Mouse (Mus musculus): ENCODE data around the gene Ust. TPM values are rescaled to one million over a fixed set of nuclear protein-coding genes. Genes with fewer than 3 reads are reported as not detected.
A peak's percentile ranks its signal among the peaks of the same experiment; 100 is the strongest.

The Ust gene
- polyA plus RNA-seq, 1 experiment from 2014 or later = 1.9 TPM

DNA sequence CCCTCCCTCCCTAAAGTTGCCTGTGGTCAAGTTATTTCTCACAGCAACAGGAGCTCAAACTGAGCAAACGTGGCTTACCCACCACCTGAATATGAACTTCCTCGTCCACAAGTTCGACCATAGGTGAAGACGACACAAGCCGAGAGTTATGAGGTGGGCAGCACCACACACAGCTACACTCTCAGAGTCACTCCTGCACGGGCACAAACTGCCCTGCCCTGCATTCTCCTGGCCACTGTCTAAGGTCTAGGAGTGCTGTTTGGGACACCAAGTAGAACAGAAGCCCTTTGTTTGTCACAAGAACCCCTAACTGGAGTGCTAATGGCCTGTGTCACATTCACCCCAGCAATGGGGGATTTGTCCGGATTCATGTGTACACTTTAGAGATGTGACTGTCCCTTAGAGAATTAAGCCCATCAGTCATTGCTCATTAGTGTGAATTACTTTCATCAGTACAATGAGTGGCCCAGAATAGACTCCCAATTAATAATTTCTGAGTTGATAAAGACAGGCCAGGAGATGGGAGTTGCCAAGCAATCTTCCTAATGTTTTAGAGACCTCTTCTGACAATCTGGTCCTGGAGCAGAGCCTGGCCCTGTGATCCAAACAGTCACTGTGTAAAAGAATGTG is 2.3 kb upstream of the Ust start:
- WGBS = 81% methylated on average over 7 of the region's 7 CpGs
- no peaks in the 10 kb centered on the region for H3K9me3 ChIP-seq (replicated peaks)
- peaks cover 18% of the 10 kb centered on the region for H3K4me1 ChIP-seq (replicated peaks)
- ATAC-seq (replicated peaks; ENCODE audit: insufficient number of reproducible peaks, insufficient read depth, low FRiP score, low read depth) = no peak
- no peak overlapping the region for H3K27ac ChIP-seq
- H3K4me3 ChIP-seq = no peak overlapping the region
- H3K4me2 ChIP-seq = no peak overlapping the region
- H3K27me3 ChIP-seq = peaks cover 30% of the 10 kb centered on the region
- H3K9ac ChIP-seq = no peak overlapping the region
- no peaks in the 10 kb centered on the region for H3K36me3 ChIP-seq

DNA sequence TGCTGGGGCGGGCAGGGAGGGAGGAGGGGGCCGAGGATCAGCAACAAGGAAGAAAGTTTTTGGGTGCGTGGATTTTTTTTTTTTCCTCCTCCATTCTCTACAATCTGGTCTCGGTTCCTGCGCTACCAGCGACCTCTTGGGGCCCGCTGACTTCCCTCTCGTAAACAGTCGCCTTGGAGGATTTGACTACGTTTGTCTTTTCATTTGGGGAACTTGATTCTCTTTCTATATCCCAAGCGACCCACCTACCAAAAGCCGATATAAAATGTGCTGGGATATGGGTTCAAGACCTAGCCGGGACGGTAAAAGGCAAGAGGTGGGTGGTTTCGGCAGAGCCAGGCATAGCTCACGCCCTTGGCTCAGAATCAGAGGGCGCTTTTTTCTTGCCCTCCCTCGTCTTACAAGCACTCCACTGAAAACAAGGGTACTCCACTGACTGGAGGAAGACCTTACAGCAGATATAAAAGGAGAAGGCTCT is 428 bp upstream of the Ust start:
- WGBS = under 1% methylated on average over 18 of the region's 18 CpGs
- no peaks in the 10 kb centered on the region for H3K9me3 ChIP-seq (replicated peaks)
- H3K4me1 ChIP-seq (replicated peaks) = peaks cover 18% of the 10 kb centered on the region
- peak overlapping the region; percentile 85 for H3K9ac ChIP-seq
- ATAC-seq (replicated peaks; ENCODE audit: insufficient number of reproducible peaks, insufficient read depth, low FRiP score, low read depth) = no peak
- peak overlapping the region; percentile 87 for H3K4me3 ChIP-seq
- peak overlapping the region; percentile 72 for H3K27ac ChIP-seq
- H3K27me3 ChIP-seq = peaks cover 30% of the 10 kb centered on the region
- H3K36me3 ChIP-seq = no peaks in the 10 kb centered on the region
- H3K4me2 ChIP-seq = peak overlapping the region; percentile 98

DNA sequence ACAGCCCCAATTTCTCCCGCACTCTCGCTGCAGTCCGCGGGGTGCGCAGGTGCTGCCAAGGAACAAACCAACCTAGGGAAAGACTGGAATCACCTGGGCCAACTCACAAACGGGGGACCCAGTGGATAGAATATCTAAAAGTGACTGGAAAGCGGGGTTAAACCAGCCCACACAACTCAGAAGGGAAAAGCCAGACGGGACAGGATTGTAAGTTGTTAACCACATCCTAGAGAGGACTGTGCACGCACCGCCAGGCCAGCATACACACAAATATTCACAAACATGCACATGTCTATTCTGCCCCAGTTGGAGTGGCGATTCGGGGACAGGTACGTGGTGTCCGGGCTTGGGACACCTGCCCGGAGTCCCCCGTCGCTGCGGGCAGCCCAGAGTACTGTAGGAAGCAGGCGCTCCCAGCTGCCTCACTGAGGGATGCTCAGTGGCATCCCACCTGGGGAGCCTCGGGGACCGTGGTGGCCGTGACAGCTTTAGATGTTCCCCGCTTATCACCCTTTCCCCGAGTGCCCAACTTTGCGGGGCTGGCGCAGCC is 959 bp downstream of the Ust start:
- ATAC-seq (replicated peaks; ENCODE audit: insufficient number of reproducible peaks, insufficient read depth, low FRiP score, low read depth) = no peak
- Histone ChIP-seq H3K4me3 (peak overlapping the region; percentile 87), H3K9me3 (replicated peaks) (no peaks in the 10 kb centered on the region), H3K4me2 (peak overlapping the region; percentile 98), H3K4me1 (replicated peaks) (peaks cover 18% of the 10 kb centered on the region), H3K36me3 (no peaks in the 10 kb centered on the region), H3K27ac (no peak overlapping the region), H3K27me3 (peaks cover 30% of the 10 kb centered on the region), H3K9ac (peak overlapping the region; percentile 85)
- WGBS = under 1% methylated on average over 26 of the region's 26 CpGs

DNA sequence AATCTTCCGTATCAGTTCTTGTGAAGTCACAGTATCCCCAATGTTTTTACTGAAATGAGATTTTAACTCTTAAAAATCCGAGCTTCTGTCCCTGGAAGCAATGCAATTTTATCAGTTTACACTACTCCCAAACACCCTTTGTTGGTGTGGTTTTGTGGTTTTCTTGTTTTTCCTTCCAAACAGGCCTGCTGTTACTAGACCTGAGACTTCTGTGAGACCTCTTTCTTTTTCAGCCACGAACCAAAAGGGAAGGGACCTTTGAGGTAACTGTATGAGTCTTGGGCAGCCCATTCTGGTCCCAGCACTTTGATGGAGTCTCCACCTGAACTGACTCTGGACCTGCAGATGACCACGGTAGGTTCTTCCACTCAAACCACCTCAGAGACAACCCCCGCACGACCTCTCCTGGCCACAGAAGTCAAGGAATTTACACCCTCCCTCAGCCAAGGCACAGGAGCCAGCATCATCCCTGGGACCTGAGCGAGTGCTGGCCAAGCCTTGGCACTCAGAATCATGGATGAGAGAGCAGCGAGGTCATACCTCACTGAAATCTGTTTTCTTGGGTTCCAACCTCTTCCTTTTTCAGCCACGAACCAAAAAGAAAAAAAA is 1.6 kb downstream of the Ust start:
- 20% methylated on average over 9 of the region's 9 CpGs for WGBS
- H3K9me3 ChIP-seq (replicated peaks) = no peaks in the 10 kb centered on the region
- peak overlapping the region; percentile 87 for H3K4me3 ChIP-seq
- no peaks in the 10 kb centered on the region for H3K36me3 ChIP-seq
- H3K9ac ChIP-seq = no peak overlapping the region
- ATAC-seq (replicated peaks; ENCODE audit: insufficient number of reproducible peaks, insufficient read depth, low FRiP score, low read depth) = no peak
- H3K27me3 ChIP-seq = peaks cover 30% of the 10 kb centered on the region
- peak overlapping the region; percentile 98 for H3K4me2 ChIP-seq
- H3K27ac ChIP-seq = no peak overlapping the region
- H3K4me1 ChIP-seq (replicated peaks) = peaks cover 18% of the 10 kb centered on the region

DNA sequence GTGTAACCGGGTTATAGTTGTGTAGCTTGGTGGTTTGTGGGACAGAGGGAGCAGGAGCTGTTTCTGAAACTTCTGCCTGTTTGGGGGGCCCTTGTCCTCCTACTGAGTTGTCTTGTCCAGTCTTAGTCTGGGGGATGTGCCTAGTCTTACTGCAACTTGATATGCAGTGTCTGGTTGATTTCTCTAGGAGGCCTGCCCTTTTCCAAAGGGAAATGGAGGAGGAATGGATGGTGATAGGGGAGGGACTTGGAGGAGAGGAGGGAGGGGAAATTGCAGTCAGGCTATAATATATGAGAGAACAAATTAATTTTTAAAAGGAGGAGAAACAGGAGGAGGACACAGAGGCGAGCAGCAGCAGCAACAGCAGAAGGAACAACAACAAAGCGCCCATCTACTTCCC is 4.9 kb downstream of the Ust start:
- 84% methylated on average over 3 of the region's 3 CpGs for WGBS
- Histone ChIP-seq H3K9ac (no peak overlapping the region), H3K4me3 (no peak overlapping the region), H3K27ac (no peak overlapping the region), H3K27me3 (peaks cover 20% of the 10 kb centered on the region), H3K36me3 (no peaks in the 10 kb centered on the region), H3K4me1 (replicated peaks) (peaks cover 14% of the 10 kb centered on the region), H3K4me2 (no peak overlapping the region), H3K9me3 (replicated peaks) (no peaks in the 10 kb centered on the region)
- ATAC-seq (replicated peaks; ENCODE audit: insufficient number of reproducible peaks, insufficient read depth, low FRiP score, low read depth) = no peak

DNA sequence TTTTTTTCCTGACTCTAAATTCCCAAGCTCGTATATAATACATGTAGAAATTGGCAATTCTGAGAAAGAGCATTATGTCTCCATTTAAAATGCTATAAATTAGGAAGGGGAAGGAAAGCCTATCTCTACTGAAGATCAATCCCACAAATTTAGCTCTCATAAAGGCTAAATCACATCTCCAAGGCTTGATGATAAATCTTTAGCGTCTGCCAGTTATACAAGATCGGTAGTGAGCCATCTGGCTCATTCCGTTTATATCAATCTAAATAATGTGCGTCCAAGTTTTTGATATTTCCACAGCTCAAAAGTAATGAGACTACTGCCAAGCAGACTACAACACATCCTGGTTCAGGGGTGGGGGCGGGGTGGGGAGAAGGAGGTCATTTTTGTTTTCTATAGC is 6.4 kb downstream of the Ust start:
- no peaks in the 10 kb centered on the region for H3K9me3 ChIP-seq (replicated peaks)
- no peak overlapping the region for H3K4me3 ChIP-seq
- no peak overlapping the region for H3K4me2 ChIP-seq
- peaks cover 12% of the 10 kb centered on the region for H3K27me3 ChIP-seq
- peaks cover 4% of the 10 kb centered on the region for H3K4me1 ChIP-seq (replicated peaks)
- H3K27ac ChIP-seq = no peak overlapping the region
- no peak overlapping the region for H3K9ac ChIP-seq
- ATAC-seq (replicated peaks; ENCODE audit: insufficient number of reproducible peaks, insufficient read depth, low FRiP score, low read depth) = no peak
- 73% methylated on average over 6 of the region's 6 CpGs for WGBS
- H3K36me3 ChIP-seq = no peaks in the 10 kb centered on the region

DNA sequence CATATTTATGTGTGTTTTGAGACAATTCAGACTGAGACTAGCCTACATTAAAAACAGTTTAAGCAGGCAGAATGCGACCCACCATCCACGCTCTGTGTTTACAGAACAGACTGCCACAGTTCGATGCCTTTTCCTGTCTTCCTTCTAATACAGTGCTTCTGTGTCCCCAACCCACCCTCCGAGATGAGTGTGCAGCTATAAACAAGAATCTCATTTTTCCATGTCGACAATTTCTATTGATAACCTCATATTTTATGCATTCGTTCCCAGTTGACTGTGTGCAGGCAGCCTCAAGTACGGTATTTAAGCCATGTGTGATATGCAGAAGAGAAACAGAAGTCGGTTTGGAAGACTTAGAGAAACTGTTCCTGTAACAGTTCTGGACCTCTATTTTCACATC is 6.9 kb downstream of the Ust start:
- Histone ChIP-seq H3K27me3 (peaks cover 8% of the 10 kb centered on the region), H3K4me2 (no peak overlapping the region), H3K4me3 (no peak overlapping the region), H3K36me3 (no peaks in the 10 kb centered on the region), H3K4me1 (replicated peaks) (no peaks in the 10 kb centered on the region; the same call in 1 of the 2 replicates), H3K9ac (no peak overlapping the region), H3K27ac (no peak overlapping the region), H3K9me3 (replicated peaks) (no peaks in the 10 kb centered on the region)
- WGBS = 71% methylated on average over 8 of the region's 8 CpGs
- ATAC-seq (replicated peaks; ENCODE audit: insufficient number of reproducible peaks, insufficient read depth, low FRiP score, low read depth) = no peak

DNA sequence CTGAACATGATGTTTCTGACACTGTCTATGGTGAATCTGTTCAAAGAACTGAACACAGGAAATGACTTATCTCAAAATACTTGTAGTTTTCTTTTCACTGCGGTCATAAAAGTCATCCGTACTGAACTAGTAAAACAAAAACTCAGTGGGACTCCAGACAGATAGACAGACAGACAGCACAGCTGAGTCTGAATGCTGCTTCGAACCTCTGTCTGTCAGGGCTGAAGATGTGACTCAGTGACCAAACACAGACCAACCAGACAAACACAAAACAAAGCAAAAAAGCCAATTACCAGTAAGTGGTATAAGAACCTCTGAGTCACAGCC is 12.4 kb downstream of the Ust start:
- Histone ChIP-seq H3K27me3 (no peaks in the 10 kb centered on the region), H3K9me3 (replicated peaks) (no peaks in the 10 kb centered on the region), H3K27ac (no peak overlapping the region), H3K9ac (no peak overlapping the region), H3K36me3 (no peaks in the 10 kb centered on the region), H3K4me3 (no peak overlapping the region), H3K4me2 (no peak overlapping the region), H3K4me1 (replicated peaks) (peaks cover 8% of the 10 kb centered on the region)
- no peak for ATAC-seq (replicated peaks; ENCODE audit: insufficient number of reproducible peaks, insufficient read depth, low FRiP score, low read depth)
- WGBS = 45% methylated on average over 3 of the region's 3 CpGs

DNA sequence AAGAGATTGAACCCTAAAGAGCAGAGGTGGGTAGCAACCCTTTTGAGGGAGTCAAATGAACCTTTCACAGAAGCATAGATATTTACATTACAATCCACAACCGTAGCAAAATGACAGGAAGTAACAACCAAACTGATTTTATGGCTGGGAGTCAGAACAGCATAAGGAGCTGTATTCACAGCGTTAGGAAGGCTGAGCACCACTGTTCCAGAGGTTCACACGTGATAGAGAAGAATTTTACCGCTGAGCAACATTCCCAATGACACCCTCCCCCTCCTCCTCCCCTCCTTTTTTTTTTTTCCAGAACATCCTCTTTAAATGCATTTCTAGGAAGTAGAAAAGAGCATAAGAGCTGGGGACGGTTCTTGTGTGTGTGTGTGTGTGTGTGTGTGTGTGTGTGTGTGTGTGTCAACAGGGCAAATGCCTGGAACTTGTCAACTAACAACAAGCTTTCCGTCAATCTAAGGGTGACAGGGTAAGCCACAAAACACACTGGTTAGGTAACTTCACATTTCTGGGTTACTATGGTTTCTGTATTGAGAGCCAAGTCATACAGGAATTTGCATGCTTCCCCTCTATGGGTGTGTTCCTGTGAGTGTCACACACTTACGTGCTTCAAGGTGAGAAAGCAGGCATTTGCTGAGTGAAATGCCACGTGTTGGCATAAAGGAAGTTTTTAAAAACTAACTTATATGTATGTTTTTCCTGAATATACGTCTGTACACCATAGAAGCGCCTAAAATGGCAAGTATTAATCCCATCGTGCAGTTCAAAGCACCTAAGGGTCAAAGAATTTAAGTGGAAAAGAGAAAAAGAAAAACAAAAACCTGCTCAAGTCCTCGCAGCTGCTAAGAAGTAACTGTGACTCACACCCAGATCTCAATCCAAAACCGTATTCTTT is 13.0 kb downstream of the Ust start:
- Histone ChIP-seq H3K27me3 (no peaks in the 10 kb centered on the region), H3K9me3 (replicated peaks) (no peaks in the 10 kb centered on the region), H3K9ac (no peak overlapping the region), H3K4me1 (replicated peaks) (peaks cover 8% of the 10 kb centered on the region), H3K4me3 (no peak overlapping the region), H3K36me3 (no peaks in the 10 kb centered on the region), H3K4me2 (peak overlapping the region; percentile 11; the same call in 1 of the 2 replicates), H3K27ac (no peak overlapping the region)
- ATAC-seq (replicated peaks; ENCODE audit: insufficient number of reproducible peaks, insufficient read depth, low FRiP score, low read depth) = no peak
- WGBS = 40% methylated on average over 13 of the region's 13 CpGs

DNA sequence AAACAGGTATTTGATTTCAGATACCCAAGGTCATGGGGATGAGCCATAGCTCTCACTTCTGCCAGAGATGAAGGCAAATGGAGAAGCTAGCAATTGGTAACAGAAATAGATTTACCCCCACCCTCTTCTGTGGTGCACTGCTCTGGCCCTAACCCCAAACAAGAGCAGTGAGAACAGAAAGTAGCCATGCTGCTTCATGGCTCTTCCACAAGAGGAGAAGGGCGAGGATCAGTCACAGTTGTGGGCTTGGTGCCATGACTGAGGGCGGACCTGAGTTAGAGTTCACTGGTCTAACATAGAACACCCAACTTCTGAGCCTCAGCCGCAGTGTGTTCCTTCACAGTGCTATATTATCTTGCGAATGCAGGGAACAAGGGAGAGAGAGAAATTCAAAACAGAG is 13.8 kb downstream of the Ust start:
- Histone ChIP-seq H3K4me1 (replicated peaks) (peaks cover 8% of the 10 kb centered on the region), H3K27ac (no peak overlapping the region), H3K4me3 (no peak overlapping the region), H3K4me2 (no peak overlapping the region), H3K27me3 (no peaks in the 10 kb centered on the region), H3K9me3 (replicated peaks) (no peaks in the 10 kb centered on the region), H3K36me3 (no peaks in the 10 kb centered on the region), H3K9ac (no peak overlapping the region)
- ATAC-seq (replicated peaks; ENCODE audit: insufficient number of reproducible peaks, insufficient read depth, low FRiP score, low read depth) = no peak
- WGBS = 66% methylated on average over 4 of the region's 4 CpGs

Measured in heart, embryonic 15.5 days (tissue).